Mouse (Mus musculus) heart, adult 9 months (tissue): Measurements from ENCODE around the gene Pced1b.
"Not testable (repeated sequence)": the region's sequence is repeated elsewhere in the genome, so short reads cannot be mapped to it uniquely, and the experiment has no call there.

Source experiments
- DNase-seq, 2 experiments: peaks; one replicate each; pipeline ENCODE4 v3.0.0; 2022; ENCODE audit warnings: low spot score in 2 of 2

The Pced1b gene

DNA sequence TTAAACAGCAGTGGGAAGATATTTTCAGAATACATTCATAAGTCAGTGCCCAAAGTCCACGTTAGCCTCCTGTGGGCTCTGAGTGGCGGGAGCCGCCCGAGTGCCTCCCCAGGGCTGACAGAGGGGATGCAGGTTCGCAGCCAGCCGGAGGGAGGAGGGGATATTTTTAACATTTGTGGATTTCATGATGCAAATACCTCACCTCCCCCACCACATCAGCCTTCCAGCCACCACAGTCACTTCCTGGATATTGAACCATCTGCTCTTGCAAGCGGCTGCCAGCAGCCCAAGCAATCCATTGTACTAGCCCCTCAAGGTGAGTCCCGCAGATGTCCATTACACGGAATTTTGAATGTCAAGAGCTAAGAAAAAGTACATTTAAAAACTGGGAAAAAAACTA lies 95.4 kb downstream of the Pced1b start:
- DNase-seq: no peak

DNA sequence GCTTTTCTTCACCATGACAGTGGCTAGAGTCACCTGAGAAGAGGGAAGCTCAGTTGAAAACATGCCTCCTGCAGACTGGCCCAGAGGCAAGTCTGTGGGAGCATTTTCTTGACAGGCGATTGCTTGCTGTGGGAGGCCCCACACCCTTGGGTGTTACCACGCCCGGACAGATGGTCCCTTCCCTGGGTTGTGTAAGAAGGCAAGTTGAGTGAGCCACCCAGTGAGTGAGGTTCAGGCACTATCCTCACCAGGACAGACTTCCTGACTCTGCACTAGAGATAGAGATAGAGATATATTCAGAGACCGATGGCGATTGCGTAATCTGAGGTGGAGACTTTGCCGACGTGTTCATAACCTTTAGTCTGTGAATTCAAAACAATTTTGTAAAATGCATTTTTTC lies 96.0 kb downstream of the Pced1b start:
- DNase-seq: no peak

DNA sequence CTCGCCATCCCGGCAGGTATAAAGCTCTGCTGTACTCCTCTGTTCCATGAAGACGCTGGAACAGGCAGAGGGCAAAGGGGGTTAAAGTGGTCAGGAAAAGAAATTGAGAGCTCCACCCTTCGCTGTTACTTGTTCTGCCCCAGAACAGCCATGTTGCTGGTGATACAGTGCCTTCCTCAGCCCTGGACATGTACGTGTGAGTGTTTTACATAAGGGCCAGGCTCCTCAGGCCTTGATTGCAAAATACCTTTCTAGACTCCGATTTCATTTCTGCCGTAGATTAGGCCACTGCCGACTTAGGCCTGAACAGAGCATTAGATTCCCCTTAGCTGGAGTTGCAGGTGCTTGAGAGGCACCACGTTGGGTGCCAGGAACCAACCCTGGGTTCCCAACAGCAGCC lies 97.0 kb downstream of the Pced1b start:
- no peak for DNase-seq

DNA sequence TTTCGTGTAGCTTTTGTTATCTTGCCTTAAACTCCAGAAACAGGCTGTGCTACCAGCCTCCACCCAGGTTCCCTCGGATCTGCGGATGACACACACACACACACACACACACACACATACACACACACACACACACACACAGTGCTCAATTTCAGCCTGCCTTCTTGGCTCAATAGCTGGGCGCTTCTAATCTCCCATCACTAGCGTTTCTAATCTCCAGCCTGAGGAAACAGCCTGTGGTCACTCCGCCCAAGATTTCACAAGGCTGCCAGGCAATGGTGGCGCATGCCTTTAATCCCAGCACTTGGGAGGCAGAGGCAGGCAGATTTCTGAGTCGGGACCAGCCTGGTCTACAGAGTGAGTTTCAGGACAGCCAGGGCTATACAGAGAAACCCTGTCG lies 98.2 kb downstream of the Pced1b start:
- DNase-seq: no peak

- no peak for DNase-seq
These were observed 99.0 kb downstream of the Pced1b start for GRCm38 (mm10) chr15:97345917-97346316.

DNA sequence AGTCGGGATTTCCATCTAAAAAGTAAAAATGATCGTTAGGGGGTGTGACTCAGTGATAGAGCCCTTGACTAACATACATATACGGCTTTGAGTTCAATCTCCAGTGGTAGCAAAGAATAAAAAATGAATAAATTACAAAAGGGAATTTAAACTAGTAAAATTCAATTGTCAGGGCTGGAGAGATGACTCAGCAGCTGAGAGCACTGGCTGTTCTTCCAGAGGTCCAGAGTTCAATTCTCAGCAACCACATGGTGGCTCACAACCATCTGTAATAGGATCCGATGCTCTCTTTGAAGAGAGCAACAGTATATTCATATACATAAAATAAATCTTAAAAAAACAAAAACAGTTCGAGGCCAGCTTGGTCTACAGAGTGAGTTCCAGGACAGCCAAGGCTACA lies 99.5 kb downstream of the Pced1b start:
- no peak for DNase-seq

DNA sequence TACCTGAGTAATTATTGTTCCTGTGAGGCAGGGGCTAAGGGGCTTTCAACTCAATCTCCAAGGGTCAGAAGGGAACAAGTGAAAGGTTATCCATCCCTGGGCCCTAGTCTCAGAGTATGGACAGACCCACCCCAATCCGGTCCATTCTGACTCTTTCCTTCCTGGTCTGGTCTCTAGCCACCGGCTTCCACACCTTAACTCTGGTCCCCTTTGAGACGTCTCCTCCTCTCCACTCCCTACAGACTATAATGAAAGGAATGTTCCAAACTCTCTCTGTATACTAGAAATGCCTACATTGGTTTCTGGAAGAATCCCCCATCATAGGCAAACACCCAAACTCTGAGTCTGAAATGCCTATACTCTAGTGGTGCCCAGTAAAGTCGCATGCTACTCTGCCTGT lies 100.0 kb downstream of the Pced1b start:
- DNase-seq: no peak

DNA sequence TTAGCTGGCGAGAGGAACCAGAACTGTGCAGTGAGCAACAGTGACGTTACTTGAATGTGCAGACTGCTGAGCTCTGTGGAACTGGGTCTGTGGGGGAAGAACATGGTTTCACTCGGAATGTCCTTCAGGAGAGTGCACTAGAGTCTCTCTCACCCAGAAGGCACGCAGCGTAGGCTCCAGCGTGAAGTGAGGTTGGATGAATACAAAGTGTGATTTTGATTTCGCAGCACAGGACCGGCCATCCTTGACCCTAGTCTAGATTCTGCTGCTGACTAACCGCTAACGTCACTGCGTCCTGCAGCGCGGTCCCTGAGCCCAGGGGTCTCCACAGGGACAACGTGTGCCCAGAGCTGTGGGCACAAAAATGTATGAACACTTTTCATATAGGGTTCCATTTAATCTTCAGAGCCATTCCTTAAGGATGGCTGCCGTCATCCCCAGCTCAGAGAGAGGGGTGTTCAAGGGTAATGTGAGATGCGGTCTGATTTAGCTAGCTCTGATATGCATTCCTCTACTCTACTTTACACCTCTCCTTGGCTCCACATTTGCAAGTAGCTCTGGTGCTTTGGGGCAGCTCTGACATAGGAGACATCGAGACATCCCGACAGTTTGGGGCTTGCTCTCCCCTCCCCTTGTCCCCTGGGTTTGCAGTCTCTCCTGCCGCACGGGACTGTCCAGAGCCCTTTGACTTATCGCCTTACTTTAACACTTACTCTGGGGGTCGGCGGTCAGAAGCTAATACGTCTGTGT lies 101.8 kb downstream of the Pced1b start:
- no peak for DNase-seq

- no peak for DNase-seq
These were observed 103.6 kb downstream of the Pced1b start for GRCm38 (mm10) chr15:97350528-97350927.

DNA sequence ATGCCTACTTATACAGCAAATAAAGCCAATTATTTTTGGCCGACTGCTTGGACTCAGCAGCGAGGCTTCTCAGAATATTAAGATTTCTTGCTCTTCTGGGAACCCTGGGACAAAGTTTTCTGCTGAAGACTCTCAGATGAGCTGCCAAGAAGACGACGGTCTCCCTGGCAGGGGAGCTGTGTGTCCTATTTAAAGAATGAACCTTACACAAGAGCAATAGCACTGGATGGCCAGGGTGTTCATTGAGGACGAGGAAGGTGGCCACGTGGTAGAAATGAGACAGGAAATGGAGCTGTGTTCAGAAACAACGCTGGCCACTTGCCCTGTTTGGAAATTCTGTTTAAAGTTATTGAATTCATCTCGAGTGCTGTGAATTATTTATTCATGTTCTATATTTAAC lies 104.1 kb downstream of the Pced1b start:
- DNase-seq: peak; percentile 53 to 62

DNA sequence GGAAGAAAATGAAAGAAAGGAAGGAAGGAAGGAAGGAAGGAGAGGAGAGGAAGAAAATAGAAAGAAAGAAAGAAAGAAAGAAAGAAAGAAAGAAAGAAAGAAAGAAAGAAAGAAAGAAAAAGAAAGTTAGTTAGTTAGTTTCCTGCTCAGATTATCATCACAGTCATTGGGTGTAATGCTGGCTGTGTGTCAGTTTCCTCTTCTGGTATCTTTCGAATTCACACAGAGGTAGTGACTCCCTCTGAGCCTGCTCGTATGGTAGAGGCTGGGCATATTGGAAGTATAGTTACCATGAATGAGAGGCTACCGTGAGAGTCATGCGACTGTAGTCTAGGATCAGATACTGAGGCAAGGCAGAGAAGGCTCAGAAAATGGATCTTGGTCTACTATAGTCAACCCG lies 104.8 kb downstream of the Pced1b start:
- no peak for DNase-seq

- DNase-seq: no peak
These were observed 108.9 kb downstream of the Pced1b start for GRCm38 (mm10) chr15:97355676-97356303.

GRCm38 (mm10) chr15:97357016-97357415 lies 110.1 kb downstream of the Pced1b start:
- DNase-seq: no peak

DNA sequence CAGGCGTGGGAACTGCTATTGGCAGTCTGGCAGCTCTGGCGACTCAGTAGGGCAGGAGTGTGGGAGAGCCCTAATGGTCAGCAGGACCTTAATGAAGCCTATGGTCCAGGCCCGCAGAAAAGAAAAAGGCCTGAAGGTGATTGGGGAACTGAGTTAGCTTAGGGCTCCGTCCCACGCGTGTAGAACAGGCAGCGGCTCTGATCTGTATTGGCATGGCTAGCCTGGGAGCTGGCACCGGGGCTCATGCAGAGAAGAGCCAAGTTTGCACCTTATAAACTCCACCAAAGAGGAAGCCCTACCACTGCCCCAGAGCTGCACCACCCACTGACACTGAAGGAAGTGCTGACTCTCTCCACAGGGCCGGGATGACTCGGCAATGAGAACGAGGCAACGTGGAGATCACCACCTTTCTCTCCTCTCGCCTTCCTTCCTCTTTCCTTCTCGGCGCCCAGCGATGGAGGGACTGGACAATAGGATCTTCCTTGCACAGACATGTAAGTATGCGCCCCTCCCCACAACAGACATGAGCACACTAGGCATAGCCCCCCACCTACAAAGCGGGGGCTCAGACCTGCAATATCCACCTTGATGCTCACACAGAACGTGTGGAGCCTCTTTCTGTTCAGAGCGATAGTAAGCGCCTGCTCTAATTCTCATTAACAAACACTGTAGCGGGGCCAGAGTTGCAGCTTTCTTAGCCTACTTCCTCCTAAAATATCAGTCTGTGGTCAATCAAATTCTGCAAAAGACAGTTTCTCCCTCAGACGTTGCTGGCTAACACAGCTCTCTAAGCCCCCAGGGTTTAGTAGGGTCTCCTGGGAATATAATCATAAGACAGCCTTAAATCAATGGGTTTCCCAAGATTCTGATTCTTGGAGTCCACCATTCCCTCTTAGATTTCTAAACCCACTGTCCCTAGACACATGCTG lies 114.2 kb downstream of the Pced1b start:
- DNase-seq: no peak

DNA sequence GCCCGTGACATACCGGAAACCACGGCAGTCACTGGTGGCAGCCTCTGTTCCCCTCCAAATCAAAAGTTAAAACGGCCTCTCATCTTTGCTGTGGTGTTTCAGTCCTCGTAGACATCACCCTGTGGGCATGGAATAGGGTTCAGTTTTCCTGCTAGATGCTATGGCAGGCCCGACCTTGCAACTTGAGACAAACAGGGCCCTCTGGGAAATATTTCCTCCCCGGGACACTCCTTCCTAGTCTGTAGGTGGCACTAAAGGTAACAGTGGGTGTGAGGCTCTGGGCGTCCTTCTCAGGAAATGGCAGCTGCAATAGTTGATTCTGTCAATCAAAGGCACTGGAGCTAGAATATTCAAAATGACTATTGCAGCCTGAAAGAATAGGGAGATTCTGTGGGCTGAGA lies 114.9 kb downstream of the Pced1b start:
- no peak for DNase-seq

DNA sequence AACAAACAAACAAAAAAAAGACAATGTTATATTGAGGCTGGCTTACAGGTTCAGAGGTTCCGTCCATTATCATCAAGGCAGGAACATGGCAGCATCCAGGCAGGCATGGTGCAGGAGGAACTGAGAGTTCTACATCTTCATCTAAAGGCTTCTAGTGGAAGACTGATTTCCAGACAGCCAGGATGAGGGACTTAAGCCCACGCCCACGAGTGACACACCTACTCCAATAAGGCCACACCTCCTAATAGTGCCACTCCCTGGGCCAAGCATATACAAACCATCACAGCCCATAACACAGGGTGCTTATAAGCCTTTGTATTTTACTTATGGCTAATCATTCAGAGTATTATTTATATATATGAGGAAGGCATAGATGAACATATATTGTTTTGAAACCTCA lies 117.4 kb downstream of the Pced1b start:
- DNase-seq: not testable (repeated sequence)

- no peak for DNase-seq
These were observed 118.1 kb downstream of the Pced1b start for GRCm38 (mm10) chr15:97364968-97365367.

GRCm38 (mm10) chr15:97368035-97368608 lies 121.2 kb downstream of the Pced1b start:
- no peak for DNase-seq

GRCm38 (mm10) chr15:97368631-97369030 lies 121.7 kb downstream of the Pced1b start:
- DNase-seq: no peak

GRCm38 (mm10) chr15:97369144-97369543 lies 122.2 kb downstream of the Pced1b start:
- no peak for DNase-seq

- no peak for DNase-seq
These were observed 124.0 kb downstream of the Pced1b start for GRCm38 (mm10) chr15:97370880-97371279.

- not testable (repeated sequence) for DNase-seq
These were observed 125.1 kb downstream of the Pced1b start for GRCm38 (mm10) chr15:97372043-97372442.
